Mouse (Mus musculus) thymus, adult 2 months (tissue): Measurements from ENCODE around the gene Fat2.

Source experiments
- CTCF ChIP-seq: fragments of 200-500 bp; IDR thresholded peaks from 2 replicates; pipeline ENCODE4 v1.5.1; 2012; ENCODE audit warnings: mild to moderate bottlenecking, control low read depth, low read length, moderate library complexity, borderline replicate concordance; ENCODE audit not compliant: control insufficient read depth, poor library complexity, insufficient read depth; ENCODE audit errors: extremely low read depth
- POLR2A ChIP-seq: fragments of 200-500 bp; IDR thresholded peaks from 2 replicates; pipeline ENCODE4 v1.6.1; 2012; ENCODE audit warnings: mild to moderate bottlenecking, low read length, control low read depth, moderate library complexity; ENCODE audit not compliant: control insufficient read depth, poor library complexity, insufficient read depth; ENCODE audit errors: extremely low read depth

- TF ChIP-seq CTCF = no peak
- no peak for TF ChIP-seq POLR2A
Observed at GRCm38 (mm10) chr11:55234288-55234687, 102.1 kb downstream of the Fat2 start.
